Mouse (Mus musculus) heart, adult 11 months (tissue): ENCODE measurements around the gene Thnsl2.

Source experiments
- DNase-seq: peaks from one replicate; pipeline ENCODE4 v3.0.0; 2022

Thnsl2 gene

DNA sequence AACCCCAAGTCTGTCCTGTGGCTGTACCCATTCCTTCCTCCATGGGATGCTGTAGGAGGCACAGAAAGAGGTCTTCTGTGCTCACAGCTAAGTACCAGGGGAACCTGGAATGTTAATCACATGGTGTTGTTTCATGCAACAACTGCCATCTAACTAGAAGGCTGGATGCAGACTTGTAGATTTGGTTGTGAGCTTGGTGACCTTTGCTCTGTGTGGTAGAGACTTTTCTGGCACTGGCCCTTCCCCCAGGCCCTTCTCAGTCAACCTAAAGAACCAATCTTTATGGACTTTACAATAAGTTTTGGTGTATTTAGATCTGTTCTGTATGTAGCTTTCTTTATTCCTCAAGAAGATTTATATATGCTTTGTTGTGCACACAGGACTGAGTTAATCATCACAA, 13.2 kb downstream of the Thnsl2 start:
- DNase-seq: no peak

DNA sequence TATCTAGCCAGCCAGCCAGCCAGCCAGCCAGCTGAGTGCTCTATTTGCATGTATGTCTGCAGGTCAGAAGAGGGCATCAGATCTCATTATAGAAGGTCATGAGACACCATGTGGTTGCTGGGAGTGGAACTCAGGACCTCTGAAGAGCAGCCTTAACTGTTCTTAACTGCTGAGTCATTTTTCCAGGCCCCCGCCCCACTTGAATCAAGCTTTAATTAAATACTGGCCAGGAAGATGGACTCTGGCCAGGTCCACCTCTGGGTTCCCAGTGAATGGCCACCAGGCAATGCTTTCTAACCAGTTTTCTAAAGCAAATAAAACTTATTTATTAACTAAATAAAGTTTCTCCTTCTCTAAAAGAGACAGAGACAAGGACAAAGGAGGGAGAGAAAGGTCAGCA, 14.0 kb downstream of the Thnsl2 start:
- no peak for DNase-seq

DNA sequence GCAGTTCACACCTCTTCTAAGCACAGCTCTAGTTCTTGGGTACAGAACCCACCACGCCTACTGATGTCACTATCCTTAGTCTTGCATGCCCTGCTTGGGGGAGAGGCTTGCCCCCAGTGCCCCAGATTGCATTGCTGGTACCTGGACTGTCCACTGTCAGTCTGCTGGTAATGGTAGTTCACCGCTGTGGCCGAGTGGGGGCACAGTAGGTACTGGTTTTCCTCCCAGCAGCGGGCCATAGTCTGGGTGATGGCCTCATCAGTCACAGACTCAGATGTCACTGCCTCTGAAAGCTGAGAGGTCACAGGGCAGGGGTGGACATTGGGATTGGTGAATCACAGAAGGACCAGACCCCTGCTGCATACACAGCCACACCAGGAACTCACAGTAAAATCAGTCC, 15.2 kb downstream of the Thnsl2 start:
- no peak for DNase-seq

GRCm38 (mm10) chr6:71126290-71126689, 17.9 kb downstream of the Thnsl2 start:
- no peak for DNase-seq

GRCm38 (mm10) chr6:71125043-71125893, 19.0 kb downstream of the Thnsl2 start:
- DNase-seq: peak; percentile 92

- no peak for DNase-seq
Observed at GRCm38 (mm10) chr6:71119577-71120254, 24.5 kb downstream of the Thnsl2 start.

GRCm38 (mm10) chr6:71111419-71112113, 32.7 kb downstream of the Thnsl2 start:
- peak; percentile 90 for DNase-seq

DNA sequence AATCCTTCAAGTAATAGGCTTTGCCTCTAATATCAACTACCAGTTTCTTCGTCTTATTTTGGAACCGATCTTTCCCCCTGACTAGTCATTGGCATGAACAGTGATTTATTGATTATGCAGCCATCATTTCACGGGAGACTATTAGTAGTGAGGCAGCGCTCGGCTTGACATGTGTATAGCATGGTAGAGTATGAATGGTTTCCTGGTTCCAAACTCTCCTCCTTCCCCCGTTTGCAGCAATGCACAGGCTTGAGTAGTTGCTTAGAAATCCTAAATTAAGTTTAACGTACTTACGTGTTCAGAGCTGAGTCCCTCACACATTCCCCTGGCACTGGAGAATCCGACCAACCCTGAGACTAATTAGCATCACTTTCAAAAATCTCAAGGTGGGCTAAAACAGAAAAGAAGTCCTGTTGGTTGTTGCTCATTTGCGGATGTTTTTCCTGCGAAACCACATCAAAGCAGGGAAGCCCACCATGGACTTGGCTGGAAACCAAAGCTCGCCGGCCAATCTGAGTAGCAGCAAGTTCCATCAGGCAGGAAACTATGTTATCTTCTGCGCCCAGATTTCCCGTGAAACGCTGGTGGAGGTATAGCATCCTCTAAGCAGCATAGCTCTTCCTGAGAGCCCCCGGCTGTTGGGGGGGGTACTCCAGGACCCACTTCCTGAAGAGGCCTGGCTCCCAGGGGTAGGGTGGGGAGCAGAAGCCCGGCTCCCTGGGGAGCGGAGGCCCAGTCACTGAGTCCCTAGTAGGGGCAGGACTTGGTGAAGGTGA, 37.9 kb downstream of the Thnsl2 start:
- DNase-seq: peak; percentile 90

GRCm38 (mm10) chr6:71096126-71096525, 48.1 kb downstream of the Thnsl2 start:
- no peak for DNase-seq

GRCm38 (mm10) chr6:71094693-71095092, 49.5 kb downstream of the Thnsl2 start:
- no peak for DNase-seq

GRCm38 (mm10) chr6:71093686-71094085, 50.6 kb downstream of the Thnsl2 start:
- no peak for DNase-seq

GRCm38 (mm10) chr6:71090475-71090874, 53.8 kb downstream of the Thnsl2 start:
- peak; percentile 34 for DNase-seq

- peak; percentile 74 for DNase-seq
Observed at GRCm38 (mm10) chr6:71089735-71090134, 54.5 kb downstream of the Thnsl2 start.

DNA sequence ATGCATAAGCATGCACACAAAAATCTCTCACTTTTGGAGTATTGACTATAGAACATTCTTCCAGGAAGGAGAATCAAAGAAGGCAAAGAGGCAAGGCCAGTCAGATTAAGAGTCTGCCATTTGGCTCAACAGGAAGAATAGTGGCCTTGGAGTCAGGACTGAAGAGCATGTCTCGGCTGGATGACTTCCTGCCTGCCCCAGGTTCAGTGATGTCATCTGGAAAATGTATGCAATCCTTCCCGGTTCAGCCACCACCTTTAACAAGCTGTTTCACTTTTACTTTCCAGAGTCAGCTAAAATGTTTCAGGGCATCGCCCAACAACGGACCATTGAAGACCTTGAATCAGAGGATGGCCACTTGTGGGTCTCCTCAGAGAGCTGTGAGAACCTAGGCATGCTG, 55.2 kb downstream of the Thnsl2 start:
- DNase-seq: peak; percentile 18

DNA sequence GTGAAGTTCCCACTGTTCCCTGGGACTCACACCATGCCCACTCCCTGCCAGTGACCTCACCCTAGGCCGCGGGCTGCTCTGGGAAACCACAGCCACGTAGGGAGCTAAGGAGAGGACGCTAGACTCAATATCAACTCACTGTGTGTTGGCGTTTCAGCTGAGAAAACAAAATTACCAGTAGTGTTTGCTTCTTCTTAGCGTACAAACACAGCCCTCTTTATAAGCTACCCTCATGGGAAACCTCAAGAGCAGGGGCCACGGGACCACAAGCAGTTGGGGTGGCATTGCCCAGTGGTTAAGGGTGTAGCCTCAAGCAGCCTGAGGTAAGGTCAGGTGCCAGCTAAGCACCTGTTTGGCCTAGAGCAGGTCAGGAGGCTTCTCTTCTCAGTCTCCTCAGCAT, 60.8 kb downstream of the Thnsl2 start:
- no peak for DNase-seq

DNA sequence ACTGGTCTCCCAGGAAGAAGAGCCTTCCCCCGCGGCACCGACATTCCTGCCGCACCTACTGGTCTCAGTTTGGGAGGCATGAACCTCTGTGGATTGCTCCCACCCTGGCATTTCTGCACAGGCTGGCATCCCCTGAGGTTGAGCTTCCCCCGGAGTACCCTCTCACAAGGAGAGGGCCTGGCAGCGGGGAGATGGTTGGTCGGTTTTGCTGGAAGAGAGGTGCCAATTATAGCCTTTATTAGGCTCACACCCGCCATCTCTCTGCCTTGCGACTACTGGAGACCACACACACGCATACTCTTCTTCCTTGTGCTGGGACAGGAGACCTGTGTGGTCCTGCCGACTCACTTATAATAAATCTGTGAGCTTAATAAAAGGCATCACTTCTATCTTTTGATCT, 62.2 kb downstream of the Thnsl2 start:
- DNase-seq: peak; percentile 85

DNA sequence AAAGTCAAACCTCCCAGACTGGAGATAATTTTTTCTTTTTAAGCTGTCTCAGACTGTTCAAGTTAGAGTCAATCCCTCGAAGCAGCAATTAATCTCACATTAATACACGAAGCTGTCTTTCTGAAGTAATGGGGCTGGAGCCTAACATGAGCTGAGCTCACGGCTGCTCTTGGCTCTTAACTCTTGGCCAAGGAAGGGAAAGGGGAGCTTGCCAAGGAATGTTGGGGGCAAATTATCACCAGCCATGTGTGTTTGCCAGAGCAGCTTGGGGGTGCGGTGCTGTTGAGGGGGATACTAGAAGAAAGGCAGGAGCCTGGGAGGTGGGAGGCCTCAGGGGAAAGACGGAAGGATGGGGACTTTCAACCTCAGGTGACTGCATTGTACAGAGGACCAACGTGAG, 63.0 kb downstream of the Thnsl2 start:
- DNase-seq: peak; percentile 88
